Mouse (Mus musculus): ENCODE measurements at regions not wholly inside any gene's neighbourhood (a gene's known extent, or its start where the extent isn't known, plus 50 kb on each side); places are given as distances from the start of the nearest gene placed in this dataset.

DNA sequence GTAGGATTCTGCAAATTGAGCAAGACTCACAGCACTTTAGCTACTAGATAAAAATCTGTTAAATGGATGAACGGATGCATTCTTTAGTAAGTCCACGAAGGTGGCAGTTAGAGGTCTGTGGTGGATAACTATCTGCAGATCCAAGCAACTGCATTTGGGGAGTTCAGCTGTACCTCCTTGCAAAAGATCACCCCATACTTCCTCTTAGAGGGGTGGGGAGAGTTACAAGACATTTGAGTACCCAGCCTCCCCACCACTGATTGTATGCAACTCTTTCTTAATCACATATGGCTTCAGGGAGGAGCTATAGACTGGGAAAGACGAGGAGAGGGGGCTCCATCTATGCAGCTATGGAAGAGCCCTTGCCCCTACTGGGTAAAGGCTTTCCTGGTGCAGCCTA, 144.1 kb downstream of the Postn start:
- no peak for DNase-seq (ENCODE audit: low spot score)
- no peaks in the 10 kb centered on the region for H3K36me3 ChIP-seq (replicated peaks)
- WGBS: 73% methylated on average over 3 of the region's 3 CpGs
- H3K27me3 ChIP-seq (replicated peaks; ENCODE audit: low read depth, poor library complexity, severe bottlenecking): no peaks in the 10 kb centered on the region
- no peak overlapping the region for H3K4me3 ChIP-seq
- H3K27ac ChIP-seq (replicated peaks): no peak overlapping the region
- no peaks in the 10 kb centered on the region for H3K9me3 ChIP-seq
- no peaks in the 10 kb centered on the region for H3K4me1 ChIP-seq

DNA sequence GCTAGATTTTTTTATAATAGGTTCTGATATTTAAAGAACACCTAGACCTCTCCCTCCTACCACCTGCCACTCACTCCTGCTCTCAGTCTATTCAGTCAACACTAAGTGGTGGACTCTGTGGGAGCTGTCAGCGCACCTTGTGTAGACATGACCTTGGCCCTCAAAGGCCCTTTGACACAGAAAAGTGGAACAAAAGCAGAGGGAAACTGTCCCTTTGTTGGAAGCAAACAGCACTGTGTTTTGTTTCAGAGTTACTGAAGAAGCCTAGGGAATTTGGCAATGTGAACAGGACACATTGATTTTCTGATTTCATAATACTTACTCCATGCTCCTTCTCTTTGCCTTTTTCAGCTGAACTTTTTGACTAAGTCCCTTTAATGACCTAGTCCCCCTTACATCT, 146.7 kb downstream of the Postn start:
- Histone ChIP-seq H3K36me3 (replicated peaks) (no peaks in the 10 kb centered on the region), H3K4me1 (no peaks in the 10 kb centered on the region), H3K4me3 (no peak overlapping the region), H3K9me3 (no peaks in the 10 kb centered on the region), H3K27ac (replicated peaks) (no peak overlapping the region), H3K27me3 (replicated peaks; ENCODE audit: low read depth, poor library complexity, severe bottlenecking) (no peaks in the 10 kb centered on the region)
- 90% methylated on average over 1 of the region's 1 CpGs for WGBS
- DNase-seq (ENCODE audit: low spot score): no peak

DNA sequence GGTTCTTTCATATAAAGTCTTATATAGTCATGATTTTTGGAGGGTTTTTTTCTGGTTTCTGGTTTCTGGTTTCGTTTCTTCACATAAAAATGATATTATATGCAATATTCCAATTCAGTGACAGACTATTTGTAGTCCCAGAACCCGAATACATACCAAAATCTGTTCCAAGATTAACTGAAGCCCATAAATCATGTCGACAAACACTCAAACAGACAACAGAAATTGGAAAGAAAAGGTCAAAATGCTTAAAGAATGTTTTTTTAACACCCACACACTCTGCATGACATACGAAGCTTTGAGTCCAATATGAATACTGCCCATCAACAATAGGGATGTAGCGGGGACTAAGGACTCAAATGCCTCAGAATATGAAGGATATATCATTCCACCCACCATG, 148.0 kb downstream of the Postn start:
- no peak overlapping the region for H3K4me3 ChIP-seq
- H3K27ac ChIP-seq (replicated peaks): no peak overlapping the region
- H3K27me3 ChIP-seq (replicated peaks; ENCODE audit: low read depth, poor library complexity, severe bottlenecking): no peaks in the 10 kb centered on the region
- H3K9me3 ChIP-seq: no peaks in the 10 kb centered on the region
- DNase-seq (ENCODE audit: low spot score): no peak
- WGBS: 79% methylated on average over 5 of the region's 5 CpGs
- H3K4me1 ChIP-seq: no peaks in the 10 kb centered on the region
- no peaks in the 10 kb centered on the region for H3K36me3 ChIP-seq (replicated peaks)

DNA sequence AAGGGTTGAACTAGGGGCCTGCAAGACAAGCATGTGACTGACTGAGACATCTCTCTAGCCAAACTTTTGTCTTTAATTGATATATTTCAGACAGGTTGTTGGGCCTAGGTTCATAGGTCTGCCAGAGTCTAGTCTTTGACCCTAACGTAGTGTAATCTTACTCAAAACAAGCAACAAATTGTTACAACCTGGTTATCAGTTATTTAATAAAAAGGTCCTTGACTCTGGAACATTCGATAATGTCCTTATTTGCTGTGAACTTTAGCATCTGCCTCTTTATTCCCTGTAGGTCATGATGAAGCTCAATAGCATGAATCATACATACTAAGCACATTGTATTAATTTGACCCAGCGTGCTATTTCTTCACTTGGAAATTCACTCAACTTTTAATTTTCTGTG, 156.3 kb downstream of the Postn start:
- Histone ChIP-seq H3K4me1 (no peaks in the 10 kb centered on the region), H3K27me3 (replicated peaks; ENCODE audit: low read depth, poor library complexity, severe bottlenecking) (no peaks in the 10 kb centered on the region), H3K36me3 (replicated peaks) (no peaks in the 10 kb centered on the region), H3K27ac (replicated peaks) (no peak overlapping the region), H3K9me3 (peaks cover 3% of the 10 kb centered on the region; the same call in 1 of the 2 replicates), H3K4me3 (no peak overlapping the region)
- WGBS: 84% methylated on average over 3 of the region's 3 CpGs
- no peak for DNase-seq (ENCODE audit: low spot score)

DNA sequence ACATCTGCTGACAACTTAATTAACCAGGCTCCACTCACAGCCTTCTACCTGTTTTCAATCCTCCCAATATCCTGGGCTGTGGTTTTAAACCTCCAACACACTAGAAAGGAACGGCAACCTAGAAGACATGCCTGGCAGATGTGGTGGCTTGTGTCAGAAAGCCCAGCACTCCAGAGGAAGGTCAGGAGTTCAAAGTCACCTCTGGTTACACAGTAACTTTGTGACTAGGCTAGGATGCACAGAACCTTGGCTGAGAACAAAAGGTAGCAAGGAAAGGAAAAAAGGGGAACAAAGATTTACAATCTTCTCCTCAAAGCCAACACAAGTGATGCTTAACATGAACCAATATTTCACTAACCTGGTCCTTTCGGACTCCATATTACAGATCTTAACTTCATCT, 161.8 kb downstream of the Postn start:
- Histone ChIP-seq H3K9me3 (peaks cover 10% of the 10 kb centered on the region), H3K36me3 (replicated peaks) (0 out of 2 replicates have a peak, but pooled peaks cover 3% of the 10 kb centered on the region), H3K4me1 (no peaks in the 10 kb centered on the region), H3K27me3 (replicated peaks; ENCODE audit: low read depth, poor library complexity, severe bottlenecking) (no peaks in the 10 kb centered on the region), H3K4me3 (no peak overlapping the region), H3K27ac (replicated peaks) (no peak overlapping the region)
- WGBS: 85% methylated on average over 2 of the region's 2 CpGs
- DNase-seq (ENCODE audit: low spot score): no peak

DNA sequence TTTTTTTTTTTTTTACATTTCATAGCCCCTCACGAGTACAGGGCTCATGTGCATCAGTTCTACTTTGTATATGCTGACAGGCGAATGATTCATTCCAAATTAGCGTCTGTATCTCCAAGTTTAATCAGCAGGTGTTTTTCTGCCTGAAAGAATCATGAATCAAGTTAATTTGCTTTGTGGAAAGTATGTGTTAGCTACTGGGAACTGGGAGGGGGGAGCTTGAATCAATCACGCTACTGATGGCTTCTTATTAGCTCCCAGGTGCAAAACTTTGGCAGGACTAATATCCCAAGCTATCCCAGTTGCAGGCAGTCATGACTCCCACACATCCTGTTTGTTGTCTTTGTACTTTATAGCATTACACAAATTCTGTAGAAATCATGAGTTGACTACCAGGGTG, 165.7 kb downstream of the Postn start:
- WGBS: 91% methylated on average over 4 of the region's 4 CpGs
- H3K4me1 ChIP-seq: no peaks in the 10 kb centered on the region
- H3K4me3 ChIP-seq: no peak overlapping the region
- no peak for DNase-seq (ENCODE audit: low spot score)
- 0 out of 2 replicates have a peak, but pooled peaks cover 3% of the 10 kb centered on the region for H3K36me3 ChIP-seq (replicated peaks)
- H3K9me3 ChIP-seq: peaks cover 8% of the 10 kb centered on the region
- H3K27ac ChIP-seq (replicated peaks): no peak overlapping the region
- H3K27me3 ChIP-seq (replicated peaks; ENCODE audit: low read depth, poor library complexity, severe bottlenecking): no peaks in the 10 kb centered on the region

DNA sequence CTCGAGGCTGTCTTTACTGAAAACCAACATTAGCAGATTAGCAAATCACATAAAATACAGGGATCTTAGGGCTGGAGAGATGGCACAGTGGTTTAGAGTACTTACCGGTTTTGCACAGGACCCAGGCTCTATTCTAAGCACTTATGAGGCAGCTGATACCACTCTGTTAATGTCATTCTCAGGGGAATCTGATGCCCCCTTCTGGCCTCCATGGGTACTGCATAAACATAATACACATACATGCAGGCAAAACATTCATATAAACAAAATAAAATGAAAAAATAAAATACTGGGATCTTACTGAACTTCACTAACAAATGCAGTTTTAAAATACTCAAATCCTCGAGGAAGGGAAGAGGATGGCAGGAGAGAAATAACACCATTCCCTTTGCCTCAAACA, 164.3 kb upstream of the Supt20 start:
- H3K27ac ChIP-seq (replicated peaks): no peak overlapping the region
- H3K36me3 ChIP-seq (replicated peaks): 0 out of 2 replicates have a peak, but pooled peaks cover 3% of the 10 kb centered on the region
- no peaks in the 10 kb centered on the region for H3K4me1 ChIP-seq
- H3K27me3 ChIP-seq (replicated peaks; ENCODE audit: low read depth, poor library complexity, severe bottlenecking): no peaks in the 10 kb centered on the region
- H3K9me3 ChIP-seq: peaks cover 8% of the 10 kb centered on the region
- DNase-seq (ENCODE audit: low spot score): no peak
- 80% methylated on average over 3 of the region's 3 CpGs for WGBS
- H3K4me3 ChIP-seq: no peak overlapping the region

DNA sequence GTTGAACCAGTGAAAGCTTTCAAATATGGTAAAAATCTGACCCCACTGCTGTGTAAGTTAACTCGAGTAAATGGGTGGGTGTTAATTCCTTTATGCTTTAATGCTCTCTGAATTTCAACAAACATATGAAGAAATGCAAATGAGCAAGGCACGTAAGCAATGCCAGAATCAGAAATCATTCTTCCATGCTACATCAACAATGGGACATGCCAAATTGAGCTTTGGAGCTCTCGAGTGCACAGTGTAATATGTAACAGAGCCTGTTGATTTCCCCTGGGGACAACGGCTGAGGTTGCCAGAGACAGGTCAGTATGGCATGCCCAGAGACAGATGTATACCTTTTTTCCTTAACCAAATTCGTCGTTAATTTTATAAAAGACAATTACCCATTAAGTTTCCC, 162.4 kb upstream of the Supt20 start:
- peaks cover 8% of the 10 kb centered on the region for H3K9me3 ChIP-seq
- H3K27ac ChIP-seq (replicated peaks): no peak overlapping the region
- H3K27me3 ChIP-seq (replicated peaks; ENCODE audit: low read depth, poor library complexity, severe bottlenecking): no peaks in the 10 kb centered on the region
- peaks cover 4% of the 10 kb centered on the region; the same call in 1 of the 2 replicates for H3K4me1 ChIP-seq
- 0 out of 2 replicates have a peak, but pooled peaks cover 3% of the 10 kb centered on the region for H3K36me3 ChIP-seq (replicated peaks)
- no peak for DNase-seq (ENCODE audit: low spot score)
- WGBS: 62% methylated on average over 6 of the region's 6 CpGs
- H3K4me3 ChIP-seq: no peak overlapping the region

DNA sequence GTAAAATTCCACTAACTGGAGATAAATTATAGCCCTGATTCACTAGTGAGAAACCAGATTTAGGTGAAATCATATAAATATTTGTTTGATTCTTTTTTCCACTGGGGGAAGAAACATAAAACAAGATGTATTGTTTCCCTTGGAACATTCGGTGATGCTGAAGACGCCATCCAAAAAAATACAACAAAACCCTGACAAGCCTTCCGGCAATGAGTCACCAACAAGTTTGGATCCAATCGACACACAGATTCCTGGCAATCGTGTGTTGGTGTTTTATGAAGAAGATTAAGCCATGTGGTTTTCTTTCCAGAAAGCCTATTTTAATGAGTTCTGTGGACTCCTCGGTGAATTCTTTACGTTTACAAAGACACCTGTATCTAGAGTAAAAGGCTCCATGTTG, 157.2 kb upstream of the Supt20 start:
- H3K9me3 ChIP-seq: no peaks in the 10 kb centered on the region
- no peak overlapping the region for H3K27ac ChIP-seq (replicated peaks)
- H3K36me3 ChIP-seq (replicated peaks): no peaks in the 10 kb centered on the region
- peaks cover 4% of the 10 kb centered on the region; the same call in 1 of the 2 replicates for H3K4me1 ChIP-seq
- no peak overlapping the region for H3K4me3 ChIP-seq
- no peak for DNase-seq (ENCODE audit: low spot score)
- 87% methylated on average over 7 of the region's 7 CpGs for WGBS
- H3K27me3 ChIP-seq (replicated peaks; ENCODE audit: low read depth, poor library complexity, severe bottlenecking): no peaks in the 10 kb centered on the region

DNA sequence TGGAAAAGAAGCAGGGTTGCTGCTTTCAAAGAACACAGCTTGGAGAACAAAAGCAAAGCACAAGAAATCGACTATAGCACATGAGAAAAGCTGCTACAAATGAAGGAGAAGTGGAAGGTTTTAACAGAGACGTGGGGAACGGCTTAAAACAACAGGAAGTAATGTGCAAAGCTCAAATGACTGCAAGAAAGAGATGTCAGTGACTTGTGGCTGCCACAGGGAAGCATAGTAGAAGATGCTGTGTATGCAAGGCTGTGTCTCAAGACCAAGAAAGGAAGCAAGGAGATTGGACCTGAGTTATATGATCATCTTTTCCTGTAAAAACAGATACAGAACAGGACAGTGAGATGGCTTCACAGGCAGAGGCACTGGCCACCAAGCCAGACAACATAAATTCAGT, 154.6 kb upstream of the Supt20 start:
- H3K4me3 ChIP-seq: no peak overlapping the region
- no peaks in the 10 kb centered on the region for H3K27me3 ChIP-seq (replicated peaks; ENCODE audit: low read depth, poor library complexity, severe bottlenecking)
- H3K36me3 ChIP-seq (replicated peaks): 0 out of 2 replicates have a peak, but pooled peaks cover 3% of the 10 kb centered on the region
- no peak for DNase-seq (ENCODE audit: low spot score)
- H3K4me1 ChIP-seq: peaks cover 4% of the 10 kb centered on the region; the same call in 1 of the 2 replicates
- H3K27ac ChIP-seq (replicated peaks): no peak overlapping the region
- peaks cover 6% of the 10 kb centered on the region; the same call in 1 of the 2 replicates for H3K9me3 ChIP-seq
- 47% methylated on average over 3 of the region's 3 CpGs for WGBS

DNA sequence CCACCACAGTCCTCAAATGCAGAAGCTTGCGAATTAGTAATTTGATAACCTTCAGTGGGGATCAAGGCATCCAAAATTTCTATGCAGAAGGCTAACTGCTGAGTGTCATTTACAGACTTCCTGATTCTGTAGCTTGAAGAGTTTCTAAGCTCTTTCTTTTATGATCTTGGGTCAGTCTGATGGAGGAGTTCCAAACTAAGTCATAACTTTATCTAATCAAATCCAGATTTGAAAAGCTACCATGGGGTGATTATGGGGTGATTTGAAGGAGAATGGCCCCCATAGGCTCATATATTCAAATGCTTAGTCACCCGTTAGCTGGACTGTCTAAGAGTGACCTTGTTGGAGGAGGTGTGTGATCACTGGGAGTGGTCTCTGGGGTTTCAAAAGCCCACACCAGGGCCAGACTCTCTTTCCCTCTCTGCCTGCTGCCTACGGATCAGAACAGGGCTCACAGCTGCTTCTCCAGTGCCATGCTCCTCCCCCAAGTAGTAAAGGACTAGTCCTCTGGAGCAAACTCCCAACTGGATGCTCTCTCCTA, 152.0 kb upstream of the Supt20 start:
- 77% methylated on average over 3 of the region's 3 CpGs for WGBS
- H3K27me3 ChIP-seq (replicated peaks; ENCODE audit: low read depth, poor library complexity, severe bottlenecking): no peaks in the 10 kb centered on the region
- no peaks in the 10 kb centered on the region for H3K4me1 ChIP-seq
- H3K4me3 ChIP-seq: no peak overlapping the region
- DNase-seq (ENCODE audit: low spot score): no peak
- peaks cover 8% of the 10 kb centered on the region; the same call in 1 of the 2 replicates for H3K9me3 ChIP-seq
- H3K36me3 ChIP-seq (replicated peaks): 0 out of 2 replicates have a peak, but pooled peaks cover 3% of the 10 kb centered on the region
- no peak overlapping the region for H3K27ac ChIP-seq (replicated peaks)

DNA sequence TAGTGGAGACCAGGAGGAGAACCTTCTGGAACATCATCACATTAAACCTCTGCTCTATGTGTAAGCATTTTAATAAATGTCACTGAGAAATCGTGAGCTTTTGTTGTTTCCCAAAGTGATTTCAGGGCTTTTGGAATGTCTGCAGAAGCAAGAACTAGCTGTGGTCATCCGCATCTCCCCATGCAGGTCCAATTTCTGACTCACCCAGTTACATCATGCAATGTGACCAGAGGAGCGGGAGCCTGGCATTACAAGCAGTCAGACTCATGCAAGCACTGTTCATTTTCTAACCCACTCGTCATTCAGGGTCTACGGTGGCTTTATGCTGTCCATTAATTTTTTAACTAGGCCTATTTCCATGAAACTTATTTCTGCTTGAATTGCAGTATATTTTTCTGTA, 151.2 kb upstream of the Supt20 start:
- Histone ChIP-seq H3K4me3 (no peak overlapping the region), H3K36me3 (replicated peaks) (0 out of 2 replicates have a peak, but pooled peaks cover 3% of the 10 kb centered on the region), H3K27me3 (replicated peaks; ENCODE audit: low read depth, poor library complexity, severe bottlenecking) (no peaks in the 10 kb centered on the region), H3K9me3 (peaks cover 8% of the 10 kb centered on the region; the same call in 1 of the 2 replicates), H3K4me1 (no peaks in the 10 kb centered on the region), H3K27ac (replicated peaks) (no peak overlapping the region)
- no peak for DNase-seq (ENCODE audit: low spot score)
- 93% methylated on average over 5 of the region's 5 CpGs for WGBS

DNA sequence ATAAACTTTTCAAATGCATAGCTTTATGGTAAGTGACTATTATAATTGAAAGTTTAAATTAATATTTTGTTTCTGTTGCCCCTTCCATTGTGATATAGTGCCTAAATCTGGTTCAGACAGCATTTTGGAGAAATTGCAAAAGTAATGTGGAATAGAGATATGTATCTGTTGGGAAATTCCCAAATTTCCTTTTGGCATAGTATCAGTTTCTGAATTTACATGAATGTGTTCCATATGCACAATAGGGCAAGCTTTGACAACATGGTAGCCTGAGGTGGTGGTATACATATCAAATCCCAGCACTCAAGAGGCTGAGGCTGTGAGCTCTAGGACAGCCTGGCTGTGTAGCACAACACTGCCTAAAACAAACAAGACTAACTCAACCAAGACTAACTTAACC, 147.2 kb upstream of the Supt20 start:
- DNase-seq (ENCODE audit: low spot score): no peak
- H3K27ac ChIP-seq (replicated peaks): no peak overlapping the region
- no peak overlapping the region for H3K4me3 ChIP-seq
- H3K27me3 ChIP-seq (replicated peaks; ENCODE audit: low read depth, poor library complexity, severe bottlenecking): no peaks in the 10 kb centered on the region
- 0 out of 2 replicates have a peak, but pooled peaks cover 3% of the 10 kb centered on the region for H3K36me3 ChIP-seq (replicated peaks)
- H3K9me3 ChIP-seq: peaks cover 8% of the 10 kb centered on the region; the same call in 1 of the 2 replicates
- no peaks in the 10 kb centered on the region for H3K4me1 ChIP-seq
